Mouse (Mus musculus) spleen, adult 2 months (tissue): ENCODE results near the gene Slc25a38.

ENCODE experiments used
- CTCF ChIP-seq: fragments of 200-500 bp; IDR thresholded peaks from 2 replicates; pipeline ENCODE4 v1.5.1; 2011; ENCODE audit warnings: mild to moderate bottlenecking, inconsistent platforms; ENCODE audit not compliant: insufficient read depth, insufficient read length, insufficient replicate concordance; ENCODE audit errors: extremely low read depth
- POLR2A ChIP-seq: fragments of 200-500 bp; IDR thresholded peaks from 2 replicates; pipeline ENCODE4 v1.6.1; 2011; ENCODE audit warnings: low read depth, low read length, inconsistent platforms

GRCm38 (mm10) chr9:120120503-120120902 lies 10.3 kb downstream of the Slc25a38 start:
- TF ChIP-seq CTCF = no peak
- TF ChIP-seq POLR2A = no peak
